Mouse (Mus musculus): ENCODE data around the gene Gm5724. TPM values are rescaled to one million over a fixed set of nuclear protein-coding genes. Genes with fewer than 3 reads are reported as not detected.

Gm5724 gene
- polyA plus RNA-seq (2014; fragmentation: Nextera tagmentation; extraction: Ambion mirVana), result not detected in 2 replicates

GRCm38 (mm10) chr6:141773710-141774109 is at the start of gene Gm5724:
Gene Gm5724 (minus strand): TSS chr6:141773810.
- ATAC-seq (replicated peaks; ENCODE audit: low FRiP score) (no peak), DNase-seq (ENCODE audit: low spot score) (no peak)
- Histone ChIP-seq H3K9ac (ENCODE audit: low read depth, low read length) (no peak within 1 kb of the TSS), H3K4me3 (ENCODE audit: low read depth, low read length) (no peak within 1 kb of the TSS), H3K27ac (ENCODE audit: low read depth, low read length) (no peak within 1 kb of the TSS), H3K27me3 (replicated peaks; ENCODE audit: control insufficient read depth, insufficient read depth, low read length) (no peaks in the 10 kb centered on the region), H3K9me3 (ENCODE audit: control insufficient read depth, low read length) (no peaks in the 10 kb centered on the region), H3K4me2 (no peak within 1 kb of the TSS), H3K4me1 (replicated peaks; ENCODE audit: control insufficient read depth, insufficient read depth, low read length) (no peaks in the 10 kb centered on the region), H3K36me3 (ENCODE audit: control insufficient read depth, insufficient read depth, low read length) (no peaks in the 10 kb centered on the region)
- WGBS, result 76% methylated on average over 3 of the region's 3 CpGs

GRCm38 (mm10) chr6:141797837-141798236 is 24.2 kb upstream of the Gm5724 start:
- no peak overlapping the region for H3K9ac ChIP-seq (ENCODE audit: low read depth, low read length)
- H3K4me2 ChIP-seq, result no peak overlapping the region
- WGBS, result 28% methylated on average over 1 of the region's 1 CpGs
- H3K4me3 ChIP-seq (ENCODE audit: low read depth, low read length), result no peak overlapping the region
- no peaks in the 10 kb centered on the region for H3K4me1 ChIP-seq (replicated peaks; ENCODE audit: control insufficient read depth, insufficient read depth, low read length)
- no peaks in the 10 kb centered on the region for H3K36me3 ChIP-seq (ENCODE audit: control insufficient read depth, insufficient read depth, low read length)
- H3K9me3 ChIP-seq (ENCODE audit: control insufficient read depth, low read length), result no peaks in the 10 kb centered on the region
- ATAC-seq (replicated peaks; ENCODE audit: low FRiP score) (peak; percentile 60; the same call in 1 of the 2 replicates), DNase-seq (ENCODE audit: low spot score) (no peak)
- H3K27me3 ChIP-seq (replicated peaks; ENCODE audit: control insufficient read depth, insufficient read depth, low read length), result no peaks in the 10 kb centered on the region
- no peak overlapping the region for H3K27ac ChIP-seq (ENCODE audit: low read depth, low read length)

DNA sequence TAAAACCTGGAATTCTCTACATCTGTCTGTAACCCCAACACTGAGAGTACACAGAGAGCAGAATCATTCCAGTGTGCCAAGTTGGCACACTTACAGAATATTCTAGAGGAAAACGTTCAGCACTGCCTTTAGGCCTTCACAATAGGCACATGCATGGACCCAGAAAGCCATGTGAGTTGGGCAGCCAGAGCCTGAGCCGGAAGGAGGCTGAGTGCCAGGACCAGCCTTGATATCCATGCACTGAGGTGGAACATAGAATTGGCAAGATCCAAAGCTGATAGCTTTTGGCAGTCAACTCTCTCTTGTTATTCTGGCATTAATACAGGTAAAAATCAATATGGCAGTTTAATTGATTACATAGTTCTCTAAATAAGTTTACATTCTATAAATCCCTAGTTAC is 866 bp upstream of the Gm5724 start:
- Histone ChIP-seq H3K4me3 (ENCODE audit: low read depth, low read length) (no peak overlapping the region), H3K9ac (ENCODE audit: low read depth, low read length) (no peak overlapping the region), H3K36me3 (ENCODE audit: control insufficient read depth, insufficient read depth, low read length) (no peaks in the 10 kb centered on the region), H3K4me1 (replicated peaks; ENCODE audit: control insufficient read depth, insufficient read depth, low read length) (no peaks in the 10 kb centered on the region), H3K9me3 (ENCODE audit: control insufficient read depth, low read length) (no peaks in the 10 kb centered on the region), H3K4me2 (no peak overlapping the region), H3K27ac (ENCODE audit: low read depth, low read length) (no peak overlapping the region), H3K27me3 (replicated peaks; ENCODE audit: control insufficient read depth, insufficient read depth, low read length) (no peaks in the 10 kb centered on the region)
- WGBS, result 76% methylated on average over 2 of the region's 2 CpGs
- DNase-seq (ENCODE audit: low spot score), result no peak
- no peak for ATAC-seq (replicated peaks; ENCODE audit: low FRiP score)

- Histone ChIP-seq H3K27me3 (replicated peaks; ENCODE audit: control insufficient read depth, insufficient read depth, low read length) (no peaks in the 10 kb centered on the region), H3K9ac (ENCODE audit: low read depth, low read length) (no peak overlapping the region), H3K4me2 (no peak overlapping the region), H3K9me3 (ENCODE audit: control insufficient read depth, low read length) (no peaks in the 10 kb centered on the region), H3K36me3 (ENCODE audit: control insufficient read depth, insufficient read depth, low read length) (no peaks in the 10 kb centered on the region), H3K4me1 (replicated peaks; ENCODE audit: control insufficient read depth, insufficient read depth, low read length) (no peaks in the 10 kb centered on the region), H3K4me3 (ENCODE audit: low read depth, low read length) (no peak overlapping the region), H3K27ac (ENCODE audit: low read depth, low read length) (no peak overlapping the region)
- DNase-seq (ENCODE audit: low spot score) (no peak), ATAC-seq (replicated peaks; ENCODE audit: low FRiP score) (no peak)
Observed at GRCm38 (mm10) chr6:141691246-141691645, 82.4 kb downstream of the Gm5724 start.

DNA sequence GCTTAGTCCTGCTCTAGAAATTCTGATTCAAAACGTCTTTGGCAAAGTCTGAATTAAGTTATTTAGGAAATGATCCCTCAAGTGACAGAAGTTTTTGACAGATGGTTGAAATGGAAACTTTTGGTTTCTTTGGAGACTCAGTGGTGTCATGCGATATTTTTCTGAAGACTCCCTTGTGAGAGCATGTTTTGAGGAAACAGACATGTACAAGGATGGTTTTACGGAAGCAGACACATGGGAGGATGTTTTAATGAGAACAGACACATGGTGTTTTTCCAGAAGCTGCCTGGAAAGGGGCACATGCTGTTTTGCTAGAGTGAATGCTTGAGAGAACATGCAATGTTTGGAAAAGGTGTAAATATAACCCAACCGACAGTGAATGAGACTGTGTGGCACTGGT is 86.6 kb downstream of the Gm5724 start:
- no peaks in the 10 kb centered on the region for H3K27me3 ChIP-seq (replicated peaks; ENCODE audit: control insufficient read depth, insufficient read depth, low read length)
- no peaks in the 10 kb centered on the region for H3K4me1 ChIP-seq (replicated peaks; ENCODE audit: control insufficient read depth, insufficient read depth, low read length)
- no peak overlapping the region for H3K4me3 ChIP-seq (ENCODE audit: low read depth, low read length)
- H3K9me3 ChIP-seq (ENCODE audit: control insufficient read depth, low read length), result no peaks in the 10 kb centered on the region
- no peak for ATAC-seq (replicated peaks; ENCODE audit: low FRiP score)
- WGBS, result 74% methylated on average over 4 of the region's 4 CpGs
- no peak overlapping the region for H3K27ac ChIP-seq (ENCODE audit: low read depth, low read length)
- no peak for DNase-seq (ENCODE audit: low spot score)
- no peak overlapping the region for H3K9ac ChIP-seq (ENCODE audit: low read depth, low read length)
- no peaks in the 10 kb centered on the region for H3K36me3 ChIP-seq (ENCODE audit: control insufficient read depth, insufficient read depth, low read length)
- H3K4me2 ChIP-seq, result no peak overlapping the region

Other genes with a start within 250 kb of the Gm5724 start
- gene Slco1c1, start 249.4 kb downstream of the Gm5724 start, polyA plus RNA-seq (2014; fragmentation: Nextera tagmentation; extraction: Ambion mirVana), result not detected in 2 replicates
- not detected in 2 replicates for gene Slco1b2, start 144.3 kb downstream of the Gm5724 start, polyA plus RNA-seq (2014; fragmentation: Nextera tagmentation; extraction: Ambion mirVana)
- not detected in 2 replicates for gene Slco1a4, start 82.4 kb upstream of the Gm5724 start, polyA plus RNA-seq (2014; fragmentation: Nextera tagmentation; extraction: Ambion mirVana)
- not detected in 2 replicates for gene Slco1a1, start 173.2 kb upstream of the Gm5724 start, polyA plus RNA-seq (2014; fragmentation: Nextera tagmentation; extraction: Ambion mirVana)
- not detected in 2 replicates for gene Gm6614, start 237.6 kb upstream of the Gm5724 start, polyA plus RNA-seq (2014; fragmentation: Nextera tagmentation; extraction: Ambion mirVana)

All from liver, embryonic 11.5 days (tissue).